Mouse (Mus musculus): Measurements from ENCODE around the gene Helz2.
"Not testable (repeated sequence)": the region's sequence is repeated elsewhere in the genome, so short reads cannot be mapped to it uniquely, and the experiment has no call there.

Helz2 gene

GRCm38 (mm10) chr2:181201606-181202005, 40.2 kb downstream of the Helz2 start:
- no peak for DNase-seq (ENCODE audit: extremely low spot score, low read depth, low spot score)

GRCm38 (mm10) chr2:181196628-181197300, 45.1 kb downstream of the Helz2 start:
- DNase-seq (ENCODE audit: extremely low spot score, low read depth, low spot score), result no peak

DNA sequence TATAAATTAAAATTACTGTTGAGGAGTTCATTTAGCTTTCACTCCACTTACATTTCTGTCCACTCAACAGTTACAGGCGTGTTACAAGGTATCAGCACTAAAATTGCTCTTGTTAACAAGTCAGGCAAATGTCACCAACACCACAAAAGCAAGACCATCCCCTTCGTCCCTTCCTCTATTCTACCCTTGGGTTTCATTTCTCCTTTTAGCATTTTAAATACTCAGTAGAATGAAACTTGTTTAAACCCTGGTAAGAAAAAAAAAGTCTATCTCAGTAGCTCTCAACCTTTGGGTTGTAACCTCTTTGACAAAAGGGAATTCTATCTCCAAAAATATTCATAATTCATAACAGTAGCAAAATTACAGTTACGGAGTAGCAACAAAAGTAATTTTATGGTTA, 48.8 kb downstream of the Helz2 start:
- no peak for DNase-seq (ENCODE audit: extremely low spot score, low read depth, low spot score)

DNA sequence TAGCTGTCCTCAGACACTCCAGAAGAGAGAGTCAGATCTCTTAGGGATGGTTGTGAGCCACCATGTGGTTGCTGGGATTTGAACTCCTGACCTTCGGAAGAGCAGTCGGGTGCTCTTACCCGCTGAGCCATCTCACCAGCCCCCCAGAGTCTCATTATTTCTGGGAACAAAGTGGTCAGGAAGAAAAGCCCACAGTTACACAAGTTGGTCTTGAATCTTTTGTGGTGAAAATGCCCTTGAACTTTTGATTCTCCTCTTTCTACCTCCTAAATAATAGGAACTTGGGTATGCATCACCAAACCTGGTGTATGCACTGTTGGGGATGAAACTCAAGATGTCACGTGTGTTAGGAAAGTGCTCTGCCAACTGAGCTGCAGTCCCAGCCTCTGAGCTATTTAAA, 49.9 kb downstream of the Helz2 start:
- no peak for DNase-seq (ENCODE audit: extremely low spot score, low read depth, low spot score)

DNA sequence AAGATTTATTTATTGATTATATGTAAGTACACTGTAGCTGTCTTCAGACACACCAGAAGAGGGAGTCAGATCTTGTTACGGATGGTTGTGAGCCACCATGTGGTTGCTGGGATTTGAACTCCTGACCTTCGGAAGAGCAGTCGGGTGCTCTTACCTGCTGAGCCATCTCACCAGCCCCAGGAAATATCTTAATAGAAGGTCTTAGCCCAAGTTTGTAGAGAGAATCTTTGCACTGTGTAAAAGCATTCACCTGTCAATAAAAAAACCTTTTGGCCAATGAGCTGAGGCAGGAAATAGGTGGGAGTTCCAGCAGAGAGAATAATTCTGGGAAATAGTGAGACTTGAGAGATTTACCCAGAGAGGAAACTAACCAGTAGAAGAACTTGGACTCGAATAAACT, 50.4 kb downstream of the Helz2 start:
- DNase-seq (ENCODE audit: extremely low spot score, low read depth, low spot score), result not testable (repeated sequence)

- no peak for DNase-seq (ENCODE audit: extremely low spot score, low read depth, low spot score)
These were observed 52.5 kb downstream of the Helz2 start for GRCm38 (mm10) chr2:181189321-181189720.

DNA sequence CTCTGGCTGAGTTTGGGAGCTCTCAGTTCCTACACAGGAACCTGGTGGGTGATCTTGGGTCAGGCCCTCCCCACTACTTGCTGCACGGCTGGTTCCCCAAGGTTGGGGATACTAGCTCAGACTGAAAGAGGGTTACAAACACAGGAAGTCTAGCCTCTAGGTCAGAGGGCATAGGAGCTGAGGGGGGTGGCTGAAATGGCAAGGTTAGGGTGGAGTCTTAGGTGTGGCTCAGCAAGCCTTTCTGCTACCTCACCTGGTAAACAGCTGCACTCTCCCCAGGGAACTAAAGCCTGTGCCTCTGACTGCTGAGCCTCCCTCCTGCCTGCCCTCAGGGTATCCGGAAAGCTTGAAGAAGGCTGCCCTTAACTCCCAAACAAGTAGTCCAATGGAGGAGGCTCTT, 53.1 kb downstream of the Helz2 start:
- no peak for DNase-seq (ENCODE audit: extremely low spot score, low read depth, low spot score)

DNA sequence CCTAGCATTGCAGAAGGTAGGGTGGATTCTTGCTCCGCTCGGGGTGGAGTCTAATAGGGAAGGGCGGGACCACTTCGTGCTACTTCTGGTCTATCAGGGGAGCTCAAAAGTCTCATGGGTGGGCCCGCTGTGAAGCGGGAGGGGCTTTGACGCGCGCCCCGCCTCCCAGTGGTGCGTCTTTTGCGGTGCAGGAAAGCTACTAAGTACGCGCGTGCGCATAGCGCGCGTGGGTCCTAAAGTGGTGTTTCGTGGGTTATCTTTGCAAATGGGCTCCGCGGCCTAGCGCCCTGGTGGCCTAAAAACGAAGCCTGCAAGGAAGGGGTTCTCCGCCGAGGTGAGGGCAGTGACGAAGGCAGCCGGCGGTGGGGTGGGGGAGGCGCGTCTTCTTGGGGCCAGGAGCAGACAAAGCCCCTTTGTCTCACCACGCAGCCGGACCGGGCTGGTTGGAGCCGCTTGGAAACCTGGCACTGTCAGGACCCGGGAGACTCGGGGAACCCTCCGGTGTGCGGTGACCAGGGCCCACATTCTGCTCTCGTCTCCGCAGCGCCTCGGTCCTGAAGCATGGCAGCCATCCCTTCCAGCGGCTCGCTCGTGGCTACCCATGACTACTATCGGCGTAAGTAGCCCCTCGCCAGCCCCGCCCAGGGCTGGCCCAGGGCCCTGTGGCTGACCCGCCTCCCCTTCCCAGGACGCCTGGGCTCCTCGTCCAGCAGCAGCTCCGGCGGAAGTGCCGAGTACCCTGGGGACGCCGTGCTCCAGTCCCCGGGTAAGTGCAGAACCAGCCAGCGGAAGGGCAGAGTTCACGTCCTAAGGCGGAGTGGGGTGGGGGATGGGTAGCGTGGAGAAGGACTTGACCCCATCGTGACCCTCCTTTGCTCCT, 54.5 kb downstream of the Helz2 start, which contains the start of gene Ppdpf:
Ppdpf (plus strand) TSS at position 127 of the 880 bp plus-strand sequence.
- peak; percentile 14 for DNase-seq (ENCODE audit: extremely low spot score, low read depth, low spot score)

DNA sequence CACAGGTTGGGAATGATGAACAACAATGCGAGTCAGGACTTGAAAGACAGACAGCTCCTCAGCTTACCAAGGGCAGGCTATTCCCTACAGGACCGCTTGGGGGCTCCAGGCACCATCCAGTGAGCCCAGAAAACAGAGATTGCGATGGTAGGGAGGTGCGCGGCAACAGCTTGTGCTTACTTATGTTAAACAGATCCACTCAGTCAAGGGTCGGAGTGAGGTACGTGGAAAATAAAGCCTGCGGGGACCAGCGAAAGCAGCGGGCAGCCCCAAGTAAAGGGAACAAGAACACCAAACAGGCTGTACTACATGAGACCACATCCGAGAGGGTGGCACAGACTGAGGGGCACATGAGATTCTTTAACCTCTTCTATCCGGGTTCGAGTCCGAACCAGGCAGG, 55.2 kb downstream of the Helz2 start:
- peak; percentile 66 for DNase-seq (ENCODE audit: extremely low spot score, low read depth, low spot score)

- DNase-seq (ENCODE audit: extremely low spot score, low read depth, low spot score), result no peak
These were observed 60.9 kb downstream of the Helz2 start for GRCm38 (mm10) chr2:181180898-181181297.

DNA sequence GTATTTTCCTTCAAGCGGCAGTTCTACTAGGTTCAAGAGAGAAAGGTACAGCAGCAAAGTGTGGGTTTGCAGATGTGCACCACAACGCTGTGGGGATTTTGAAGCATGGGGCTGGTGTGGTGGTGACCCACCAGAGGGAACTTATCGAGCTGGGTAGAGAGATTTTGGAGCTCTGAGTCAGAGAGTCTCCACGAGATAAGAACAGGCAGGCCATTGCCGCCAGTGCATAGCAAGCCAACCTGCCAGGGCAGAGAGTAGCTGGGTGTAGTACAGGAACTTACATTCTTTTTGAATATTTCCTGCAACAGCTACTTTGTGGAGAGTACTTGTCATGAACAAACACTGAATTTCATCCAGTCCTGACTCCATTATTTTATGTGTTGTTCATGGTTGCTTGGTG, 63.4 kb downstream of the Helz2 start:
- no peak for DNase-seq (ENCODE audit: extremely low spot score, low read depth, low spot score)

GRCm38 (mm10) chr2:181178015-181178414, 63.8 kb downstream of the Helz2 start:
- DNase-seq (ENCODE audit: extremely low spot score, low read depth, low spot score), result no peak
